Mouse (Mus musculus): ENCODE results near the gene Dkkl1. TPM values are rescaled to one million over a fixed set of nuclear protein-coding genes. Genes with fewer than 3 reads are reported as not detected.

Dkkl1 gene
- polyA plus RNA-seq, 1 experiment from 2014 or later: 0.80 TPM

- ATAC-seq (replicated peaks; ENCODE audit: low FRiP score, low TSS enrichment, low read depth): peak; percentile 85
- WGBS: under 1% methylated on average over 34 of the region's 34 CpGs
- H3K27me3 ChIP-seq (replicated peaks; ENCODE audit: control insufficient read depth, insufficient read depth, low read length): peaks cover 100% of the 10 kb centered on the region
- H3K4me2 ChIP-seq (ENCODE audit: low read length): peak overlapping the region; percentile 56
- no peak overlapping the region for H3K27ac ChIP-seq (ENCODE audit: low read depth)
- H3K4me1 ChIP-seq (replicated peaks; ENCODE audit: control insufficient read depth, insufficient read depth, low read length): peaks cover 4% of the 10 kb centered on the region; the same call in 1 of the 2 replicates
- 0 out of 2 replicates have a peak overlapping the region, but pooled peaks have one; percentile 21 for H3K9ac ChIP-seq (ENCODE audit: low read length)
- no peaks in the 10 kb centered on the region for H3K9me3 ChIP-seq (ENCODE audit: control insufficient read depth, low read length)
- no peaks in the 10 kb centered on the region for H3K36me3 ChIP-seq (ENCODE audit: control insufficient read depth, insufficient read depth, low read length)
- DNase-seq (ENCODE audit: low spot score): peak; percentile 90
- H3K4me3 ChIP-seq (ENCODE audit: low read depth, low read length): peak overlapping the region; percentile 28
Measured at GRCm38 (mm10) chr7:45182199-45182601, 29.7 kb downstream of the Dkkl1 start.

GRCm38 (mm10) chr7:45181540-45181939, 30.4 kb downstream of the Dkkl1 start:
- WGBS: 7% methylated on average over 35 of the region's 35 CpGs
- H3K27me3 ChIP-seq (replicated peaks; ENCODE audit: control insufficient read depth, insufficient read depth, low read length): peaks cover 100% of the 10 kb centered on the region
- peaks cover 4% of the 10 kb centered on the region; the same call in 1 of the 2 replicates for H3K4me1 ChIP-seq (replicated peaks; ENCODE audit: control insufficient read depth, insufficient read depth, low read length)
- no peak overlapping the region for H3K27ac ChIP-seq (ENCODE audit: low read depth)
- no peak overlapping the region for H3K9ac ChIP-seq (ENCODE audit: low read length)
- no peak overlapping the region for H3K4me3 ChIP-seq (ENCODE audit: low read depth, low read length)
- H3K9me3 ChIP-seq (ENCODE audit: control insufficient read depth, low read length): no peaks in the 10 kb centered on the region
- ATAC-seq (replicated peaks; ENCODE audit: low FRiP score, low TSS enrichment, low read depth) (no peak), DNase-seq (ENCODE audit: low spot score) (no peak)
- H3K4me2 ChIP-seq (ENCODE audit: low read length): no peak overlapping the region
- no peaks in the 10 kb centered on the region for H3K36me3 ChIP-seq (ENCODE audit: control insufficient read depth, insufficient read depth, low read length)

GRCm38 (mm10) chr7:45180896-45181477, 31.0 kb downstream of the Dkkl1 start, which contains the start of gene Pth2:
TSS of gene Pth2 (plus strand) at chr7:45180995.
- no peaks in the 10 kb centered on the region for H3K36me3 ChIP-seq (ENCODE audit: control insufficient read depth, insufficient read depth, low read length)
- WGBS: 26% methylated on average over 20 of the region's 20 CpGs
- no peak for ATAC-seq (replicated peaks; ENCODE audit: low FRiP score, low TSS enrichment, low read depth)
- H3K27ac ChIP-seq (ENCODE audit: low read depth): no peak within 1 kb of the TSS
- no peak within 1 kb of the TSS for H3K4me3 ChIP-seq (ENCODE audit: low read depth, low read length)
- DNase-seq (ENCODE audit: low spot score): no peak
- H3K9ac ChIP-seq (ENCODE audit: low read length): no peak within 1 kb of the TSS
- peaks cover 100% of the 10 kb centered on the region for H3K27me3 ChIP-seq (replicated peaks; ENCODE audit: control insufficient read depth, insufficient read depth, low read length)
- H3K4me1 ChIP-seq (replicated peaks; ENCODE audit: control insufficient read depth, insufficient read depth, low read length): peaks cover 9% of the 10 kb centered on the region
- peak within 1 kb of the TSS; percentile 56; the same call in 1 of the 2 replicates for H3K4me2 ChIP-seq (ENCODE audit: low read length)
- no peaks in the 10 kb centered on the region for H3K9me3 ChIP-seq (ENCODE audit: control insufficient read depth, low read length)

GRCm38 (mm10) chr7:45179469-45179868, 32.5 kb downstream of the Dkkl1 start, which contains the start of gene Gfy:
TSS of gene Gfy (minus strand) at chr7:45179569.
- H3K9me3 ChIP-seq (ENCODE audit: control insufficient read depth, low read length): no peaks in the 10 kb centered on the region
- DNase-seq (ENCODE audit: low spot score): no peak
- 25% methylated on average over 7 of the region's 7 CpGs for WGBS
- no peak within 1 kb of the TSS for H3K4me2 ChIP-seq (ENCODE audit: low read length)
- H3K36me3 ChIP-seq (ENCODE audit: control insufficient read depth, insufficient read depth, low read length): no peaks in the 10 kb centered on the region
- no peak within 1 kb of the TSS for H3K27ac ChIP-seq (ENCODE audit: low read depth)
- no peak within 1 kb of the TSS for H3K9ac ChIP-seq (ENCODE audit: low read length)
- H3K4me1 ChIP-seq (replicated peaks; ENCODE audit: control insufficient read depth, insufficient read depth, low read length): peaks cover 9% of the 10 kb centered on the region
- peaks cover 100% of the 10 kb centered on the region for H3K27me3 ChIP-seq (replicated peaks; ENCODE audit: control insufficient read depth, insufficient read depth, low read length)
- no peak for ATAC-seq (replicated peaks; ENCODE audit: low FRiP score, low TSS enrichment, low read depth)
- no peak within 1 kb of the TSS for H3K4me3 ChIP-seq (ENCODE audit: low read depth, low read length)

GRCm38 (mm10) chr7:45178550-45178949, 33.4 kb downstream of the Dkkl1 start:
- no peak for DNase-seq (ENCODE audit: low spot score)
- ATAC-seq (replicated peaks; ENCODE audit: low FRiP score, low TSS enrichment, low read depth): no peak
- Histone ChIP-seq H3K36me3 (ENCODE audit: control insufficient read depth, insufficient read depth, low read length) (no peaks in the 10 kb centered on the region), H3K27me3 (replicated peaks; ENCODE audit: control insufficient read depth, insufficient read depth, low read length) (peaks cover 98% of the 10 kb centered on the region), H3K4me3 (ENCODE audit: low read depth, low read length) (no peak overlapping the region), H3K4me1 (replicated peaks; ENCODE audit: control insufficient read depth, insufficient read depth, low read length) (peaks cover 9% of the 10 kb centered on the region), H3K4me2 (ENCODE audit: low read length) (no peak overlapping the region), H3K27ac (ENCODE audit: low read depth) (no peak overlapping the region), H3K9ac (ENCODE audit: low read length) (no peak overlapping the region), H3K9me3 (ENCODE audit: control insufficient read depth, low read length) (no peaks in the 10 kb centered on the region)
- WGBS: 24% methylated on average over 7 of the region's 7 CpGs

GRCm38 (mm10) chr7:45176356-45176755, 35.6 kb downstream of the Dkkl1 start:
- no peak overlapping the region for H3K27ac ChIP-seq (ENCODE audit: low read depth)
- H3K4me3 ChIP-seq (ENCODE audit: low read depth, low read length): no peak overlapping the region; the same call in 1 of the 2 replicates
- no peaks in the 10 kb centered on the region; the same call in 1 of the 2 replicates for H3K9me3 ChIP-seq (ENCODE audit: control insufficient read depth, low read length)
- ATAC-seq (replicated peaks; ENCODE audit: low FRiP score, low TSS enrichment, low read depth) (no peak), DNase-seq (ENCODE audit: low spot score) (no peak)
- peaks cover 5% of the 10 kb centered on the region for H3K4me1 ChIP-seq (replicated peaks; ENCODE audit: control insufficient read depth, insufficient read depth, low read length)
- WGBS: 3% methylated on average over 31 of the region's 31 CpGs
- H3K36me3 ChIP-seq (ENCODE audit: control insufficient read depth, insufficient read depth, low read length): no peaks in the 10 kb centered on the region
- peak overlapping the region; percentile 31 for H3K4me2 ChIP-seq (ENCODE audit: low read length)
- H3K27me3 ChIP-seq (replicated peaks; ENCODE audit: control insufficient read depth, insufficient read depth, low read length): peaks cover 85% of the 10 kb centered on the region
- H3K9ac ChIP-seq (ENCODE audit: low read length): no peak overlapping the region

GRCm38 (mm10) chr7:45175929-45176328, 36.0 kb downstream of the Dkkl1 start:
- DNase-seq (ENCODE audit: low spot score): no peak
- no peak for ATAC-seq (replicated peaks; ENCODE audit: low FRiP score, low TSS enrichment, low read depth)
- H3K9me3 ChIP-seq (ENCODE audit: control insufficient read depth, low read length): no peaks in the 10 kb centered on the region; the same call in 1 of the 2 replicates
- WGBS: 2% methylated on average over 23 of the region's 23 CpGs
- H3K27me3 ChIP-seq (replicated peaks; ENCODE audit: control insufficient read depth, insufficient read depth, low read length): peaks cover 81% of the 10 kb centered on the region
- no peak overlapping the region; the same call in 1 of the 2 replicates for H3K4me3 ChIP-seq (ENCODE audit: low read depth, low read length)
- no peak overlapping the region for H3K9ac ChIP-seq (ENCODE audit: low read length)
- H3K4me2 ChIP-seq (ENCODE audit: low read length): peak overlapping the region; percentile 31
- no peak overlapping the region for H3K27ac ChIP-seq (ENCODE audit: low read depth)
- H3K36me3 ChIP-seq (ENCODE audit: control insufficient read depth, insufficient read depth, low read length): no peaks in the 10 kb centered on the region
- peaks cover 5% of the 10 kb centered on the region for H3K4me1 ChIP-seq (replicated peaks; ENCODE audit: control insufficient read depth, insufficient read depth, low read length)

GRCm38 (mm10) chr7:45175398-45175797, 36.5 kb downstream of the Dkkl1 start:
- H3K36me3 ChIP-seq (ENCODE audit: control insufficient read depth, insufficient read depth, low read length): no peaks in the 10 kb centered on the region
- WGBS: 3% methylated on average over 13 of the region's 13 CpGs
- H3K4me1 ChIP-seq (replicated peaks; ENCODE audit: control insufficient read depth, insufficient read depth, low read length): peaks cover 5% of the 10 kb centered on the region
- H3K4me2 ChIP-seq (ENCODE audit: low read length): no peak overlapping the region
- H3K9ac ChIP-seq (ENCODE audit: low read length): no peak overlapping the region
- DNase-seq (ENCODE audit: low spot score) (no peak), ATAC-seq (replicated peaks; ENCODE audit: low FRiP score, low TSS enrichment, low read depth) (no peak)
- H3K27ac ChIP-seq (ENCODE audit: low read depth): no peak overlapping the region
- H3K4me3 ChIP-seq (ENCODE audit: low read depth, low read length): no peak overlapping the region
- peaks cover 76% of the 10 kb centered on the region for H3K27me3 ChIP-seq (replicated peaks; ENCODE audit: control insufficient read depth, insufficient read depth, low read length)
- H3K9me3 ChIP-seq (ENCODE audit: control insufficient read depth, low read length): peaks cover 3% of the 10 kb centered on the region

Measured in intestine, embryonic 14.5 days (tissue).